Mouse (Mus musculus) left cerebral cortex, adult 9 months (tissue): ENCODE measurements at regions not wholly inside any gene's neighbourhood (a gene's known extent, or its start where the extent isn't known, plus 50 kb on each side); places are given as distances from the start of the nearest gene placed in this dataset.
"Not testable (repeated sequence)": the region's sequence is repeated elsewhere in the genome, so short reads cannot be mapped to it uniquely, and the experiment has no call there.

ENCODE experiments used
- DNase-seq, 2 experiments: peaks; one replicate each; pipeline ENCODE4 v3.0.0; 2022; ENCODE audit warnings: low spot score in 2 of 2

DNA sequence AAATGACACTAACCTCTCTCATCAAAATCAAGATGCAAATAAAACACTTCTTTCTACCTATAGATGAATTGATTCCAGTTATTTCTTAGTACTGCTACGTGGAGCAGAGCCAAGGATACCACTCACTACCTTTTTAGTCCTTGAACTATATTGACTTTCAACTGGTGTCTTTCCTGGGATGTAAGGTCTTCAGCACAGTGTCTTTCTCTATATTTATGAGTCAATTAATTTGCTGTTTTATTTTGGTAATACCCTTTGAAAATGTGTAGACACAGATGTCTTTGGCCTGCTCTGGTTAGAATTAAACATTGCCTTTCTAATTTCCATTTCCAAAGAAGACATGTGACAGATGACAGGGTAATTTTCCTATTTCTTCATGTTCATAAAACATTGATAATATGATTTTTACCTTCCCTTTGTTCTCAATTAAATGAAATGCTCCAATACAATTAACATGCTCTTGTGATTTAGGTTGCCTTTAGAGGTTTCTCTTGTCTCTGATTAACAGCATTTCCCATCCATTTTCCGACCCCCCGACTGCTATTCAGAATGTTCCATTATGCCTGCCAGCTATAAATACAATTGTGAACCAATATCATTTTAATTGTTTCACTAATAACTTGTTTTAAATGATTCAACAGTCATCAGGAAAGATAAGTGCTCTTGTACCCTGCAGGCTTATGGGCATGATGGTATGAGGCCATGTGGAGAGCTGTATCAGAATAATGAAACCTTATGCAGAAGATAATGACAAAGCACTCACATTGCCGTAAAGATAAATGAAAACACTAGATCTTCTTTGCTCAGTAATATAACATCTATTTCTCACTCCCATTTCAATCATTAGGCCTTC is 266.2 kb upstream of the 1700008P02Rik start:
- DNase-seq = no peak

DNA sequence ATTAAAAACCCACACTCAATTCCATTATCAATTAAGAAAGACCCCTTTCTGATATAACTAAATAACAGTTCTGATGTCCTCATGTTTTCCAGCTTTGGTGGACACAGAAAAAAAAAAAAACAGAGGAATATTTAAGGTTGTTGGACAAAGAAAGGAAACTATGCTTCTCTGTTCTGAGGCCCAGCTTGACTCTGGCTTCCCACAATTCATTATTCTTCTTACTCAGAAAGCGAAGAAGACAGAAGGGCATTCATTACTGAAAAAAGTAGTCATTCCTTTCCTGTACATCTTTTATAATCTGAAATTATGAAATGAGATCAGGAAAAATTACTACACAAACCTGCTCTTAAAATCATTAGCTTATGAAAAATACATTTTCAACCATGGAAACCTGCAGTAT is 263.2 kb upstream of the 1700008P02Rik start:
- DNase-seq = no peak

GRCm38 (mm10) chr3:6876265-6876664 is 256.0 kb upstream of the 1700008P02Rik start:
- no peak for DNase-seq

DNA sequence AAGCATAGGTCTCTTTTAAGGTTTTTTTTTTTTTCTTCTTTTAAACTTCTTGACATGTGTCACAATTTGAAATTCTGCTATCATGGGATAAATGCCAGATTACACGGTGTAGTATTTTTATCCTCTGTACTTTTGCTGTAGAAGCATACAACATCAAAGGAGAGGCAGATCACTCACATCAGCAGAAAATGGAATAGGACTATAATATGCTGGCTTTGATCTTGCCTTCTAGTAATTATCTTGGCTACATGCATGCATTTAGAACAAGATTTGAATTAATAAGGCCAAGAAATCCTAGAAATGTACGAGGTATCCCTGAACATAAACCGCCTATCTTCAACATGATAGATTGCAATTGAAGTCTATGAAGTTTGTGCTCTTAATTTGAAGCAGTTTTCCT is 251.9 kb upstream of the 1700008P02Rik start:
- no peak for DNase-seq

DNA sequence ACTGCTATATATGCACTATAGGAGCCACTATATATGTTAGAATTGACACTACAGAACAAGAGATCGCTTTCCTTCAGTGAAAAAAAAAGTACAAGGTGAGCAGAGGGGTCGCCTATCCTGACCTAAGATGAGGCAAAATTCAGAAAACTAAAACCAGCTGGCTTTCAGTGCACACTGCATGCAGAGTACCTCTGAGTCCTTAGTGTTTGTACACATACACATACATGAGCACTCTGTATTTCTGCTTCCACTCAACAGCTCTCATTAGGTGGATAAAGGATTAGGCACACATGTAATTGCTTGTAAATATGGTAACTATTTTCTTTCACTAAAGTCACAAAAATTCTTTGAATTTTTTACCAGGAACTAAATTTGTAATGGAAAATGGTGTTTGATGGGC is 251.5 kb upstream of the 1700008P02Rik start:
- DNase-seq = no peak

GRCm38 (mm10) chr3:6866148-6866483 is 245.9 kb upstream of the 1700008P02Rik start:
- no peak for DNase-seq

GRCm38 (mm10) chr3:6865462-6866147 is 245.4 kb upstream of the 1700008P02Rik start:
- peak; percentile 14 to 61 for DNase-seq

DNA sequence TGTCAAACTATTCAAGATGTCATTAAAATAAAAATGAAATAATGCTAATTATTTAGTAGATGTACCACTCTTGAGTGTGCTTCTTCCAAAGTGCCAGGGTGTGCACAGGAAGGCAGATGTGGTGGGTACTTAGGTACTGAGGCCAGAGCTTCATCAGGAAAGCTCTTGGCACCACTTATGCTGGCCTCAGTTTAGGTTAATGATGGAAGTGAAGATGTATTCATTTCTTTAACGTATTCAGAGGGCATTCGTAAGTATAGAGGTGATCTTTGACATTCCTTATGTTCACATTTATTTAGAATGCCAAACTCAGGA is 239.6 kb upstream of the 1700008P02Rik start:
- no peak for DNase-seq

DNA sequence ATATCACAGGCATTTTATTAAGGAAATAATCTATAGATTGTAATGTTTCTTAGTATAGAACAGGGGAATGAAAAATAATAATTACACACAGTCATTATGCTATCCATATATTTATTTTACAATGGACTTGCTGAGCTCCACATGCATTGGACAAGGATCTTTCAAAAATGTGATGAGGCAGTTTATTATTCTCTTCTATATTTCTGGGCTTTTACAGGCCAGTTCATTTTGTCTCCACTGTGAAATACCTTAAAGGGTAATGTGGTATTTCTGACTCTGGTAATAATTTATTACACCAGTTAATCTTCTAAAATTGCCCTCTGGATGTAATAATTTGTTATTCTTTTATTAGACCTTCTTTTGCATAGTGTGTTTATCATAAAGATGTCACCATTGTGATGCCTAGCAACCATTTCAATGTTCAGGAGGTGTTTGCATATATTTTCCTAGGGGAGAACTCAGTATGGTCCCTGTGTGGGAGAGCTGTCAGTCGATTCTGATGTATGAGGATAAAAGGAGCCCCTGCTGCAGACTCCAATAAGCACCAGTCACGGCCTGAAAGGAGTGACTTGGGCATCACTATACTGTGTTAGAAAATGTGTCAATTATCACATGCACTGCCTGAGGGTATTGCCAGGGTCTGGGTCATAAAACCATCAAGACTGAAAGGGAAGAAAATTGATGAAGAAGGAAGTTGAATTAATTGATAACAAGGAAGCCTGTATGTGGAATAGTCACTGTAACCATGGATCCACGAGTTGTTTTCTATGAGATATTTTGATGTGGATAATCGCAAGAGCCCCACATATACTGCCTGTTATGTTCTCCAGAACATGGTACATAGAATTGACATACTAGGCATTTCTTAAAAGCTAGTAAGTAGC is 239.0 kb upstream of the 1700008P02Rik start:
- DNase-seq = no peak

- no peak for DNase-seq
These were observed 199.1 kb upstream of the 1700008P02Rik start for GRCm38 (mm10) chr3:6819332-6819731.

DNA sequence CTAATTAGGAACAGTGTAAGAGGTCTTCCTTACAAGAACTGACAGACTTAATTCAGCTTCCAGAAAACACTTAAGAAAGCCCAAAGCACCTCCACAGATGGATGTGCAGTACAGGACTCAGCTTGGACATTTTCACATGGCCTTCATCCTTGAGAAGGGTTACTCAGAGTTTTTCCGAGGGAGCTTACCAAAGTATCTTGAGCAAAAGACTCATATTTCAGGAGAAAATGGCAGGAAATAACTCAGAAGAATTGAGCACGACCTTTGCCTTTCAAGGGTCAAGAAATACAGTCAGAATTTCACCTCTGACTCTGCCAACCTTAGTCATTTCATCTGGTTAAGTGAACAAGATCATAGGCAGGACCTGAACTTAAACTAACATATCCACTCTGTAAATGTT is 192.1 kb upstream of the 1700008P02Rik start:
- DNase-seq = no peak

DNA sequence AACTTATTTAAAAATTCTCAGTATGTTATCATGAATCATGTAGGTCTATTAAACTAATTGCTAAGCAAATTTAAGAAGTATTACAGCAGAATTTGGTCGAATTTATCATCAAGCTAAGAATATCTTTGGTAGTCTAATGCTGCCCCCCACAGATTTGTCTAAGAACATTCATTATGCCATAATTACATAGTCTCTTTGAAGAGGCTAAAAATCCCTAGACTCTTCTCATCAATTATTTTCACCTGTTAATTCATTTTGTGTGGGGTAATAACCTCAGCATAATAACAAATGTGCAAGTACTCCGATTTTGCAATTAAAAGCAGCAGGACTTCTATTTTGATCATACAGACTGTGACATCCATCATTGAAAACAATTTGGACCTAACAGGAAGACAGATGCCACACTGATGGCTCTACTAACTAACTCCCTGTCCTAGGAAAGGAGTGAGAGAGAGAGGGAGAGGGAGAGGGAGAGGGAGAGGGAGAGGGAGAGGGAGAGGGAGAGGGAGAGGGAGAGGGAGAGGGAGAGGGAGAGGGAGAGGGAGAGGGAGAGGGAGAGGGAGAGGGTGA is 189.2 kb upstream of the 1700008P02Rik start:
- no peak for DNase-seq

DNA sequence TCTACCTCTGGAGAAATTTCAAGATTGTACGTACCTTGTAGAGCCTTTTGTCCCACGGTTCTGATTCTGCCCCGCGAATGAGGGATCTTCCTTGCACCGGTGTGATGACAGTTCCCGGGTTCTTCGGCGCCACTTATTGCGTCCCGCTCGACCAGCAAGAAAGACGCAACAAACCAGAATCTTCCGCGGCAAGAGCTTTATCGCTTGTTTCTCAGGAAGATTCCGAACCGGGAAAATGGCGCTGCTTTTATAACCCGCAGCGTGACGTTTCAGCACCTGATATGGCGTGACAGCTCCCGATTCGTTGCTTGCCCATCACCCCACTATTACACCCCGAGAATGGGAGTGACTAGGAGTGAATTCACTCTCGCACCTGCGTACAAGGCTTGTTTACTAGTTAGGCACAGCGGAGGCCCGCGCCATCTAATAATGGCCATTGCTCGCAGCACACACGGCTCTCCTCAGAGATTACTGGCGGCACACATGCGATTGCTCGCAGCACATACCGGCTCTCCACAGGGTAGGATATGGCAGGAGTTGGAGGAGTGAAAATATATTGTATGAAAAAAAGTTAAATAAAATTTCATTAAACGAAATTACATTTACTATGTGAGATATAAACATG is 180.0 kb upstream of the 1700008P02Rik start:
- DNase-seq = not testable (repeated sequence)

GRCm38 (mm10) chr3:6768506-6768905 is 148.3 kb upstream of the 1700008P02Rik start:
- no peak for DNase-seq

GRCm38 (mm10) chr3:6768085-6768484 is 147.8 kb upstream of the 1700008P02Rik start:
- not testable (repeated sequence) for DNase-seq

DNA sequence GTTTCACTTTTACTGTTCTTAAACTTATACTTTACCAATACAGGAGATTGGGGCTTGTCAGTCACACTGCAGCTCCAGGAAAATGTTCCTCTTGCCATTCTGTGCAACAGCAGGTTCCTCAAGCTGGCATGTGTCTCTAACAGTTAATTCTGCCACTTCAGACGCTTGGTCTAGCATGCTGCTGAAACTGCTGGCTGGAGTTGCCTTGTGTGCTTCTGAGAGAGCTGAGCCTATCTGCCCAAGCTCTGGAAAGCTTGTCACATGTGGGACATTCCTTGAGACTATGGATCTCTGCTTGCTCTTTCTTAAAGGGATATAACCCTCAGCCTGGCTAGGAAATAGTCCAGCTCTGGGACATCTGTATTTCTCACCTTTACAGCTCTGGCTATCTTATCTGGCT is 138.9 kb upstream of the 1700008P02Rik start:
- no peak for DNase-seq

DNA sequence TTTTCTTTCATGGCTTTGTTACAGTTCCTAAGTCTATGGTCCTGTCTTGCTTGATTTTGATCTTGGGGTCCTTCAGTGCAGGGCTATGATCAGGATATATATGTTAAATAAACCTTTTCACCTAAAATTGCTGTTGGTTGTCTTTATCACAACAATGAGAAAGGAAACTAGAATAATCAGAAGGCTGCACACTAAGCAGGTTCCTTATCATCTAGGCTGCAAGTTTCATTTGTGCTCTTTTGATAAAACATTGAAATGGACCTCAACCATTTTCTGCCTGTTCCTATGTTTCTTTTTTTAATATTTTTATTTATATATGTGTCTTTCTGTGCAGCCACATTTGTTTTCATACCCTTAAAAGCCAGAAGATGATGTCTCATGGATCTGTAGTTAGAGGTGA is 137.3 kb upstream of the 1700008P02Rik start:
- no peak for DNase-seq

- DNase-seq = not testable (repeated sequence)
These were observed 130.5 kb upstream of the 1700008P02Rik start for GRCm38 (mm10) chr3:6750746-6751145.

DNA sequence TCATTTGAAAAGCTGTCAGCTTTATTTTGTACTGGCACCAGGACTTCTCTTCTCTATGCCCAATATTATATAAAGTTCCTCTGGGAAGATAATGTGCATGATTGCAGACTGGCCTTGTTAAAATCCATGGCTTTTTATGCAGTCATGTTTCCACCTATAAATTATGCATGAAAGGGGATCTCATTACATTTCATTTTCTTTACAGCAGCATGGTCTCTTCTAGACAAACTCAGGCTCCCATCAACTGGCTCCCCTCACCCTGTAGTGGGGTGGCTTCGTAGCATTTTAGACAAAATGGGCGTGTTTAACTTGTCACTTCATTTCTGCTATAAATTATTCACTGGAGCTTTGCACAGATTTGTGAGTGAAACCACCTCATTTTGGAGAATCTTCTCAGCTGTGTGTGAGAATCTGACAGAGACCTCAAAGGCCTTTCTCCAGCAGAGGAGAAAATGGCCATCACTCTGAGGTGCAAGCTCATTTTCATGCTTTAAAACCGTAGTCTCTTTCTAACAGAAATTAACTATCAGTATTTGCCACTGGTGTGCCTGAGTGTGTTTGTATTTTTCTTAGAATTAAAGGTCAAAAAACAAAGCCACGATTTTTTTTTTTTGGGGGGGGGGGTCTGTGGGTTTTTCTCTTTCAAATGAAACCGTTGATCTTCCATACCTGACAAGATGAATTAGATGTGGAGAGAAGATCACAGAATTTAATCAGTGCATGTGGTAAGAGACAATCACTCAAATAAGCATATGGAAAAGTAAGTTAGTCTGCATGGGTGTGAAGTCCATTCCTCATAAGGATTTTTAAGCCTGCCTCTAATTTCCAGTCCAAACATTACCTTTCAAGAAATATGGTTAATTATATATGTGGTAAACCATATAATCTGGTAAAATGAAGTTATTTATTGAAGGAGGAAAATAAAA is 111.4 kb upstream of the 1700008P02Rik start:
- DNase-seq = no peak

- DNase-seq = no peak
These were observed 109.8 kb upstream of the 1700008P02Rik start for GRCm38 (mm10) chr3:6730066-6730465.

- DNase-seq = no peak
These were observed 63.4 kb upstream of the 1700008P02Rik start for GRCm38 (mm10) chr3:6683679-6684078.
